Mouse (Mus musculus) liver, postnatal 0 days (tissue): ENCODE results near the gene Ogfod2. TPM values are rescaled to one million over a fixed set of nuclear protein-coding genes. Genes with fewer than 3 reads are reported as not detected.

Experiments
- ATAC-seq: fragments of 200-750 bp; cut with Nextera tagmentation; 2 replicates; pipeline ENCODE4 v1.8.0; 2017; ENCODE audit warnings: mild to moderate bottlenecking, moderate library complexity
- DNase-seq: peaks from one replicate; pipeline ENCODE4 v3.0.0-alpha.2; 2016
- H3K27ac ChIP-seq: fragments of 300-500 bp; sonication (generic); 2 replicates; pipeline ENCODE4 v1.5.1; 2014; ENCODE audit warnings: antibody characterized with exemption, moderate library complexity, mild to moderate bottlenecking, low read depth
- H3K27me3 ChIP-seq: fragments of 300-500 bp; sonication (generic); 2 replicates; pipeline ENCODE4 v1.6.1; 2014; ENCODE audit warnings: low read length, control low read depth, mixed read lengths; ENCODE audit not compliant: insufficient read depth
- H3K36me3 ChIP-seq: fragments of 300-500 bp; sonication (generic); replicated peaks from 2 replicates; pipeline ENCODE4 v1.6.1; 2014; ENCODE audit warnings: mild to moderate bottlenecking, control low read depth, low read length, moderate library complexity, mixed read lengths; ENCODE audit not compliant: insufficient read depth
- H3K4me1 ChIP-seq: fragments of 300-500 bp; sonication (generic); 2 replicates; pipeline ENCODE4 v1.6.1; 2014; ENCODE audit warnings: antibody characterized with exemption, mild to moderate bottlenecking, control low read depth; ENCODE audit not compliant: insufficient read depth
- H3K4me2 ChIP-seq: fragments of 300-500 bp; sonication (generic); 2 replicates; pipeline ENCODE4 v1.6.1; 2014; ENCODE audit warnings: low read depth, mild to moderate bottlenecking, low read length, moderate library complexity, mixed read lengths
- H3K4me3 ChIP-seq: fragments of 300-500 bp; sonication (generic); 2 replicates; pipeline ENCODE4 v1.5.1; 2014; ENCODE audit warnings: low read depth, low read length
- H3K9ac ChIP-seq: fragments of 300-500 bp; sonication (generic); replicated peaks from 2 replicates; pipeline ENCODE4 v1.6.1; 2014; ENCODE audit warnings: mild to moderate bottlenecking, moderate library complexity
- H3K9me3 ChIP-seq: fragments of 300-500 bp; sonication (generic); 2 replicates; pipeline ENCODE4 v1.6.1; 2016; ENCODE audit warnings: mild to moderate bottlenecking, control low read depth, low read length, mixed read lengths
- CTCF ChIP-seq: sonication (generic); IDR thresholded peaks from 2 replicates; pipeline ENCODE4 v1.5.1; 2016; ENCODE audit warnings: antibody characterized with exemption, low read depth
- EP300 ChIP-seq: IDR thresholded peaks from 2 replicates; pipeline ENCODE4 v1.6.1; 2016; ENCODE audit warnings: antibody characterized with exemption, low read depth, mild to moderate bottlenecking
- WGBS: fragments of 180-500 bp; shearing (Covaris S2); extraction: QIAGEN DNeasy Blood & Tissue Kit; methylation state at CpG from one replicate; pipeline ENCODE4 v1.1.7; 2014; ENCODE audit not compliant: insufficient replicate concordance; 5-methylcytosine and 5-hydroxymethylcytosine counted together
- polyA plus RNA-seq: library from polyadenylated mRNA; unstranded; fragments of >200 nt; fragmentation: Nextera tagmentation; extraction: Ambion mirVana; gene quantifications from 2 replicates; pipeline ENCODE4 v1.2.1, GENCODE M21; 2015

Gene Ogfod2
- polyA plus RNA-seq, 1 experiment from 2014 or later, result 16.8 TPM

DNA sequence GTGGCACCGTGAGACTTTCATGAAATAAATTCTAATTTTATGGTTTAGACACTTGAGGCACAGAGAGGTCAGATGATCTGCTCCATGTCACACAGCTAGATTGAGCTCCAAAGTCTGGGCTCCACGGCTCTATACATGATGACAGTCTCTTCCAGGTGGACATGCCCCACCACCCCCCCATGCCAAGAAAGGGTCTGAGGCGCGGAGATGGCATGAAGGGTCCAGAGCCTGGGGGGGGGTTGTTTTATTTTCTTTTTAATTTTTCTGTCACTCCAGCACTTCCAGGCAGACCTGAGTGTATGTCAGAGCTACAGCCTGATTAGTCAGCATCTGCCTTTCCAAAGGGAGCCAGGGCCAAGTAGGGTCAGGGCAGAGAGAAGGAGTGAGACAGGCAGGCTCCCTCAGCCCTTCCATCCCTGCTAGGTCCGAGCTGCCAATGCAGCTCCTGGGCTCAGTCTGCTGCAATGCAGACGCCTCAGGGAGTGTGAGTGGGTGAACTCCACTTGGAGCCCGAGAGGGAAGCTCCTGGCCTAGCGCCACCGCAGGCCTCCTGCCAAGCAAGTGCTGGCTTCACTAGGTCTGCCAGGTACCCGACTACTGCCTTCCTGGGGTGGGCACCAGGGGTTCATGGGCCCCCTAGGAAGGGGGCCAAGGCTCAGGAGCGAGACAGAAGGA lies 18.8 kb upstream of the Ogfod2 start:
- Histone ChIP-seq H3K9me3 (no peaks in the 10 kb centered on the region), H3K4me3 (no peak overlapping the region), H3K27me3 (no peaks in the 10 kb centered on the region), H3K4me1 (peaks cover 34% of the 10 kb centered on the region), H3K27ac (no peak overlapping the region), H3K4me2 (peak overlapping the region; percentile 99; the same call in 1 of the 2 replicates), H3K9ac (no peak overlapping the region), H3K36me3 (peaks cover 3% of the 10 kb centered on the region)
- DNase-seq (peak; percentile 30), ATAC-seq (no peak)
- TF ChIP-seq EP300 (no peak), CTCF (no peak)
- 77% methylated on average over 11 of the region's 11 CpGs for WGBS

DNA sequence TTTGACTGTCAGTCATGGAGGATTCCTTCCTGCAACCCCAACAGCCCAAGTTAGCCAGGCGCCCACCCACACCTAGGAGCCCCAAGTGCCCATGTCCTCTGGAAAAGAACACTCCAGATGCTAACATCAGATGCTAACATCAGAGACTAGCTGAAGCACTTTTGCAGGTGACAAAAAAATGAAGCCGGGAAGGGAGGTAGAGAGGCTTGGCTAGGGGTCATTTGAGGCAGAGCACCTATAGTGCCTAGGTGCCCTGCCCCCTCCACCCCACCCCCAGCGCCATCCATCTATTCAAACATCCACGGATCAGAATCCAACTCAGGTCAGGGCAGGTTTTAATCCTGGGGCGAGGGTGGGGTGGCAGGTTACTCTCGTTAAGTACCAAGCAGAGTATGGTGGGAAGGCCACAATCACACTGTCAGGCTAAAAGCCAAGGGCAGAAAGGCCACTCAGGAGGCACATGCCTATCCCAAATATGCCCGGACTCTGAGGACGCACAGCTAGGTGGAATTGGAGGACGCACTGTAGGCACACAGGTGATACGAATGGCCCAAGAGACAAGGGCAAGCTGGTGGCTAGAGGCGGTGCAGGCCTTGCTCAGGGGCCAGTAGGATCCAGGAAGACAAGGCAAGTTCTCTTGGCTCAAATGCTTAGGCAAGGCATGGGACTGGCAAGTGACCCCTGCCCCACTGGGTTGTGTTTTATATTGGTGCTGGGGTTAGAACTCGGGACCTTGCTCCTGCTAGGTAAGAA lies 18.1 kb upstream of the Ogfod2 start:
- DNase-seq, result no peak
- no peak overlapping the region for H3K27ac ChIP-seq

DNA sequence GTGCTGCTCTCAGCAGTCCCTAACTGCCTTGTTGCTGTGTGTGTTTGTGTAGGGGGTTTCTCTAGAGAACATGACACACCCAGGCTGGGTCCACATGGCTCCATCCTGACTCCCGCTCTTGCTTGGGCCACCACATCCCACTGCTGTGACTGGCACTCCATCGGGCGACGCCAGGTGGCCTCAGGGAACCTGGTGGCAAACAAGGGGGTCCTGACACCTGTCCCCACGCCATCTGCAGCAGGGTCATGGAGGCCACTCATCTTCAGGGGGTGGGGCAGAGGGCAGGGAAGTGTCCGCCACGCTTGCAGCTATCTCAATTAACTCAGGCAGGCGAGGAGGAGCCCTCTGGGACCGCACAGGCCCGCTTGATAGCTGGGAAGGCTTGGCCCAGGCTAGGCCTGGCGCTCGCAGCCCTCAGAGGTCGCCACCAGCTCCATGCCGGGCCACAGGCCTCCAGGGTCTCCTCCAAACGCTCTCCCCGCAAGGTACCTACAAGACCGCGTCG lies 17.0 kb upstream of the Ogfod2 start:
- H3K27me3 ChIP-seq, result no peaks in the 10 kb centered on the region
- no peaks in the 10 kb centered on the region for H3K36me3 ChIP-seq
- H3K9me3 ChIP-seq, result no peaks in the 10 kb centered on the region
- H3K4me3 ChIP-seq, result peak overlapping the region; percentile 71
- peak; percentile 70 for ATAC-seq
- H3K4me2 ChIP-seq, result peak overlapping the region; percentile 99
- H3K9ac ChIP-seq, result peak overlapping the region; percentile 85
- peaks cover 34% of the 10 kb centered on the region for H3K4me1 ChIP-seq
- DNase-seq, result peak; percentile 72
- no peak for TF ChIP-seq CTCF
- TF ChIP-seq EP300, result no peak
- WGBS, result 13% methylated on average over 19 of the region's 19 CpGs
- peak overlapping the region; percentile 84 for H3K27ac ChIP-seq

More for the DNA sequence above, 18.1 kb upstream of the Ogfod2 start:
- TF ChIP-seq EP300 (no peak), CTCF (no peak)
- WGBS, result 87% methylated on average over 12 of the region's 12 CpGs
- H3K9ac ChIP-seq, result peak overlapping the region; percentile 11; the same call in 1 of the 2 replicates
- H3K4me2 ChIP-seq, result peak overlapping the region; percentile 99
- no peaks in the 10 kb centered on the region for H3K27me3 ChIP-seq
- peak overlapping the region; percentile 71 for H3K4me3 ChIP-seq
- no peaks in the 10 kb centered on the region for H3K9me3 ChIP-seq
- peaks cover 34% of the 10 kb centered on the region for H3K4me1 ChIP-seq
- peaks cover 3% of the 10 kb centered on the region for H3K36me3 ChIP-seq
- no peak for ATAC-seq

DNA sequence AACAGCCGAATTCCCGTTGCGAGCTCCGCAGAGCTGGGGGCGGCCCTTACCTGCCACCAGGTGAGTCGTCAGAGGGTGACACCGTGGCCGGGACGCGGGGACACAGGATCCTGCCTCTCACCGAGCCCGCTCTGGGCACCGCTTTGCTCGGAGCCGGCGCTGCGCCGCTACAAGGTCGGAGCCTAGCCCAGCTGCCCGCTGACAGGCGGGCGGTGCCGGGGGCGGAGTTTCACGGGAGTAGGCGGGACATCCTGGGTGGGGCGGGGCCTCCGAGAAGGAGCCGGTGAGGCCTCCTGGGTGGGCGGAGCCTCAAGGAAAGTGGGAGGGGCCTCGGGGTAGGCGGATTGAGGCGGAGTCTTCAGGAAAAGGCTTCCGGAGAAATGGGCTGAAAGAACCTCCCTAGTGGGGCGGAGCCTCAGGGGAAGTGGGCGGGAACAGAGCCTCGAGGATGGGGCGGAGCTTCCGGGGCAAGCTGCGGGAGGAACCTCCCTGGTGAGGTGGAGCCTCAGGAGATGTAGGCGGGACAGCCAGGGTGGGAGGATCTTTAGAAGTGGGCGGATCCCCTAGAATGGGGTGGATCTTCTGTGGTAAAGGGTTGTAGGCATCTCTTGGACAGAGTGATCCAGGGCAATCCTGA lies 16.4 kb upstream of the Ogfod2 start, which contains the start of gene Abcb9:
Abcb9 (minus strand) TSS at position 203 of the 637 bp plus-strand sequence.
- Histone ChIP-seq H3K36me3 (no peaks in the 10 kb centered on the region), H3K9ac (peak within 1 kb of the TSS; percentile 85), H3K9me3 (no peaks in the 10 kb centered on the region), H3K27me3 (no peaks in the 10 kb centered on the region), H3K4me1 (peaks cover 34% of the 10 kb centered on the region), H3K4me2 (peak within 1 kb of the TSS; percentile 99), H3K27ac (peak within 1 kb of the TSS; percentile 84), H3K4me3 (peak within 1 kb of the TSS; percentile 71)
- DNase-seq (peak; percentile 100), ATAC-seq (peak; percentile 85)
- no peak for TF ChIP-seq EP300
- no peak for TF ChIP-seq CTCF
- 1% methylated on average over 42 of the region's 42 CpGs for WGBS

DNA sequence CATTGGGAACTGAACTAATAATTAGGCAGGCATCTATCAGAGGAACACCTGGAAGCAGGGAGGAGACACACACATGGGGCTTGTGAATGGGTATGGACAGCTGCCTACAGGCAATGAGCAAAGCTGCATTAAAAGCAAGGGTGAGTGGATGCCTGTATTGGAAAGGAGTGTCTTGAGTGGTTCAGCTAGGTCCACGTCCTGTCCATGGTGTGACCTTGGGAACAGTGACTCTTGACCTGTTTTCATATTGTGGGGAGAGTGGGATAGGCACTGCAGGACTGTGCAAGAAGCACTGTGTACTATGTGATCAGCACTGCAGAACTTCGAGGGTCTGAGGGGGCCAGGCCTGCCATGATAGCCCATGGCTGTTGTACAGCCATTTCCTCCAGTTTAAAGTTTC lies 13.2 kb upstream of the Ogfod2 start:
- no peak for TF ChIP-seq CTCF
- TF ChIP-seq EP300, result no peak
- Histone ChIP-seq H3K4me3 (no peak overlapping the region), H3K27ac (no peak overlapping the region), H3K9ac (no peak overlapping the region), H3K4me2 (no peak overlapping the region), H3K9me3 (no peaks in the 10 kb centered on the region), H3K36me3 (no peaks in the 10 kb centered on the region), H3K27me3 (no peaks in the 10 kb centered on the region), H3K4me1 (peaks cover 8% of the 10 kb centered on the region)
- DNase-seq (no peak), ATAC-seq (no peak)
- WGBS, result 75% methylated on average over 2 of the region's 2 CpGs
